Mouse (Mus musculus) spleen, embryonic (tissue): ENCODE results near the gene Olfr11.

Experiments
- CTCF ChIA-PET: fragments of 350-600 bp; sonication (Branson Sonifier 250); formaldehyde crosslinking; loops from one replicate; lab custom pipeline; 2022; lab: Charles Lee

Olfr11 gene

DNA sequence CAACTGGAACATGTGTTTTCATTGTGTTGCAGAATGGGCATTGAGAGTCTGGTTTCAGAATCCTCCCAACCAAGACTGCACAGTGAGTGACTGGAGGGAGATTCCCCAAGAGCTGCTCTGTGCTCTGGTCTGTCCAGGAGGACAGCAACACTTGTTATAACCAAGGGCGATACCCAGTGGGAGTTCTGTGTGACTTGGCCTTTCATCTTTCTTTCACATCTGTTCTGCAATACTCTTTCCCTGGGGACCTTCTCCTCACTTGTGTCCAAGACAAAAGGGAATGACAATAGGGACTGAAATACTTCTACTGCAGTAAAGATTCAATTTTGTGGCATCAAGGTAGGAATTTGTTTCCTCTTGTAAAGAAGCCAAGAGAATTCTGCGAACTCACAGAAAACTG lies at the start of gene Olfr11:
Olfr11 (minus strand) TSS at position 101 of the 400 bp plus-strand sequence.
- CTCF ChIA-PET, result no interaction called here

DNA sequence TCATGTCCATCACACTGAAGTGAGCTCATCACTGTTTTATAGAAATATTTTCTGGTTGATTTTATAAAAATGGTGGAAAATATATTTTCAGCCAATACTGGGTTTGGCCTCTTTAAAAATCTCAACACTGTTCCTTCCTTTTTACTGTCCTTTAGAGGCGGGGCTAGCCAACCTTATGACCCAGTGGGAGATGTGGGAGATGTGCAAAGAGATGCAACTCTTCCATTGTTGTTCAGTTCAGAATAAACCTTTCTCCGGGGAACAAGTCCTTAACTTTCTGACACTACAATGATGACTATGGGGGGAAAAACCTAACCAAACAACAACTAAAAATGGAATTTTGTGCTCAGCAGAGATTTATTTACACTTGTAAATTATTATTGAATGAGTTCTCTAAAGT lies 35.0 kb upstream of the Olfr11 start, which contains the start of gene Olfr1360:
Olfr1360 (minus strand) TSS at position 101 of the 400 bp plus-strand sequence.
- CTCF ChIA-PET, result no interaction called here

DNA sequence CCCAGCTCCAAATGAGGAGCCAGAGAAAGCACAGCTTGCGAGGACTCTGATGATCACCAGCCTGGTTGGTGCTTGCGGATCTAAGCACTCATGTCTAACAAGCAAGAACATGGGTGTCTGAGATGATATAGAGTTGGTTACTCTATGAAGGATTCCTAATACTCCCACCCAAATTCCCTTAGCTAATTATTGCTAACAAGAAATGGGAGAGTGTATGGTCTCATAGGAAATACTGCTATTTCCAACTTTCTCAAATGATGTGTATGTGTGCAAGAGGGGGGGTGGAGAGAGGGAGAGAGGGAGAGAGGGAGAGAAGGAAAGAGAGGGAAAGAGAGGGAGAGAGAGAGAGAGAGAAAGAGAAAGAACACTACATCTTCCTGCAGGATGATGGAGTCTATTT lies 21.0 kb upstream of the Olfr11 start, which contains the start of gene Olfr1361:
Olfr1361 (minus strand) TSS at position 101 of the 400 bp plus-strand sequence.
- CTCF ChIA-PET, result no interaction called here

DNA sequence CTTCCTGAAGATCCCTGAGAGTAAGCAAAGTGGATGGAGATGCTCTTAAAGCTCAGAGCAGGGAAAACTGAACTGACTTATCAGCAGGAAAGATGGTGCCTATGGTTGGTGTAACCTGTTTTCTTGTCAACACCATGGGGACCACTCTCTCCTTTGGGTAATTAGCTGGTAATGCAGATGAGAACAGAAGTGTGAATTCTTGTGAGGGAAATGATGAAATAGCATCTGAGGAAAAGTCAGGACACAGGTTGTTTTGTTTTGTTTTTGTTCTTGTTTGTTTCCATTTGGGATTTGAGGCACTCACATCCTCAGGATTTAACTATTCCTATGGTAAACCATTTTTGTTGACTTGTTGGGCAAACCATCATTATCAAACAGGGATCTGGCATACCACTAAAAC lies 28.4 kb downstream of the Olfr11 start, which contains the start of gene Olfr1362:
Olfr1362 (minus strand) TSS at position 101 of the 400 bp plus-strand sequence.
- CTCF ChIA-PET, result no interaction called here

DNA sequence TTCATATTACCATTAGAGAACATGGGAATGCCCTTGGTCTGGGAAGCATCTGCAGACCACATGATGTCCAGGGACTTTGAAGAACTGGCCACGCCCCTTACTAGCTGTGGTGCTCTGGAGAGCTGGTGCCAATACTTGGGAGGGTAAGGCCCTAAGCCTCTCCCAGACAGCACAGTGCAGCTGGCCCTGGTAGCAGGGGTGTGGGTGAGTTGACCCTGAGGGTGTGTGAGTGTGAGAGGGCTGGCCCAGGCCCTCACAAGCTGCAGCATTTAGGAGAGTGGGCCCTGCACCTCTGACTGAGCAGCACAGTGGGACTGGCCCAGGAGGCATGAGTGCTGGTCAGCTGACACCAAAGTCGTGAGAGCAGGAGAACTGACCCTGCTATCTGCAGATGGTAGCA lies 50.7 kb downstream of the Olfr11 start:
- CTCF ChIA-PET, result no interaction called here
